Mouse (Mus musculus): Measurements from ENCODE around the gene Dusp23. TPM values are rescaled to one million over a fixed set of nuclear protein-coding genes. Genes with fewer than 3 reads are reported as not detected.

Dusp23 gene
- polyA plus RNA-seq, 1 experiment from 2014 or later = 11.3 TPM

- ATAC-seq (replicated peaks; ENCODE audit: insufficient number of reproducible peaks, insufficient read depth, low FRiP score, low read depth) = no peak
- H3K27me3 ChIP-seq = no peaks in the 10 kb centered on the region
- no peak overlapping the region for H3K27ac ChIP-seq
- H3K36me3 ChIP-seq = no peaks in the 10 kb centered on the region
- H3K4me2 ChIP-seq = no peak overlapping the region
- no peaks in the 10 kb centered on the region for H3K4me1 ChIP-seq (replicated peaks)
- H3K4me3 ChIP-seq = no peak overlapping the region
- 64% methylated on average over 3 of the region's 3 CpGs for WGBS
- no peak overlapping the region for H3K9ac ChIP-seq
- no peaks in the 10 kb centered on the region for H3K9me3 ChIP-seq (replicated peaks)
Measured at GRCm38 (mm10) chr1:172593321-172593720, 39.4 kb downstream of the Dusp23 start.

- ATAC-seq (replicated peaks; ENCODE audit: insufficient number of reproducible peaks, insufficient read depth, low FRiP score, low read depth) = no peak
- no peak within 1 kb of the TSS for H3K4me3 ChIP-seq
- no peaks in the 10 kb centered on the region for H3K9me3 ChIP-seq (replicated peaks)
- H3K4me1 ChIP-seq (replicated peaks) = peaks cover 3% of the 10 kb centered on the region
- no peak within 1 kb of the TSS for H3K4me2 ChIP-seq
- 66% methylated on average over 7 of the region's 7 CpGs for WGBS
- no peak within 1 kb of the TSS for H3K27ac ChIP-seq
- peaks cover 5% of the 10 kb centered on the region; the same call in 1 of the 2 replicates for H3K27me3 ChIP-seq
- no peaks in the 10 kb centered on the region for H3K36me3 ChIP-seq
- no peak within 1 kb of the TSS for H3K9ac ChIP-seq
Measured at GRCm38 (mm10) chr1:172590385-172590784, 42.4 kb downstream of the Dusp23 start, which contains the start of gene Slamf8. TSS of gene Slamf8 (minus strand) at chr1:172590568.

DNA sequence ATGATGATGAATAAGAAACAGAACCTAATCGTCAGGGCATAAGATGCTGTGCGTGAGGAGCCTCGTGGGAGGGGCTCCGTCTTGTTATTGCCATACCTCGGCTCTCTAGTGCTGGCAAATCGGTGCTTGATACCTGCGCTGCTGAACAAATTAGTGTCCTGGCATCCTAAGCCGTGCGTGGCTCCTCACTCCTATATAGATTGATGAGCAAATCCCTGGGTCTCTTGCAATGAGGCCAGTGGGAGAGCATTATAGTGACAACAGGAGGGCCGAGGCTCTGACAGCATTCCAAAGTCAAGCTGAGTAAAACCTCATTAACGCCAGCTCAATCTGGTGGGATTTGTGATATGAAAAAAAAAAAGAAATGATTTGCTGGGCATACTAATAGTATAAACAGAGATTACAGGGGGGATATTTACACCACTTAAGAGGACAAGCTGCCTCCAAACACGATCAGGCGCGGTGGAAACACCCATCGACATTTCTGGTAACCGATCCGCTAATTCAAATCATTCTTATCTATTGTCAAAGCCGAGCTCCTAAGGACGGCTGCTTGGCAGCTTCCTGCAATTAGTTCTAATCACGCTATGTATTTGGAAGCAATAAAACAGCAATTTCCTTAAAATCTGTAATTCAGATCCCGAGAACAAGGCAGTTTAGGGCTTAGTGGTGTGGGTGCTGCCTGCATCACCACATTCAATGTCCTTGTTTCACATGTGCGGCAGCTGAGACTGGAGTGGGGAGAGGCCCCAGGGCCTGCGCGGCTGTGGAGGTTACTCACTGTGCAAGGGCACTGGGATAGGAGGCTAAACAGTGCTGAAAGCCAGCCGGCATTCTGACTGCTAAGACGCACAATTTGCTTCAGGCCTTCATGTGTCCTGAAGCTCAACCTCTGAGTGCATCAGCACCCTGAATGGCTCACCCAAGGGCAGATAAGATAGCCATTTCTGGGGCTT lies 46.9 kb downstream of the Dusp23 start:
- no peak overlapping the region for H3K27ac ChIP-seq
- no peak overlapping the region for H3K9ac ChIP-seq
- H3K4me1 ChIP-seq (replicated peaks) = peaks cover 3% of the 10 kb centered on the region
- no peak for ATAC-seq (replicated peaks; ENCODE audit: insufficient number of reproducible peaks, insufficient read depth, low FRiP score, low read depth)
- no peaks in the 10 kb centered on the region for H3K9me3 ChIP-seq (replicated peaks)
- no peaks in the 10 kb centered on the region for H3K36me3 ChIP-seq
- H3K27me3 ChIP-seq = peaks cover 20% of the 10 kb centered on the region
- 25% methylated on average over 26 of the region's 26 CpGs for WGBS
- H3K4me2 ChIP-seq = no peak overlapping the region
- H3K4me3 ChIP-seq = no peak overlapping the region

DNA sequence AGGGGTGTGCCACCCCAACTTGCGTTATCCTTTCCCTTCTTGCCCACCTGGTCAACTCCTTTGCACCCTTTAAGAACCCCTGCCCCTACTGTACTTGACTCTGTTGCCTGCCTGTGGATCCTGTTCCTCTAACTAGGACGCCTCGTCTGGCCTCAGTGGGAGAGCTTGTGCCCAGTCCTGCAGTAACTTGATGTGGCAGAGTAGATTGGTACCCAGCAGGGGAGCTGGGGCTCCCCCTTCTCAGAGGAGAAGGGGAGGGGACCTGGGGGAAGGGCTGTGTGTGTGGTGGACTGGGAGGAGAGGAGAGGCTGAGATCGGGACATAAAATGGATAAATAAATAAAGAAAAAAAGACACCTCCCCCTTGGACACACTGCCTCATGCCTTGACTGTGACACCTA lies 47.7 kb downstream of the Dusp23 start:
- Histone ChIP-seq H3K4me1 (replicated peaks) (peaks cover 3% of the 10 kb centered on the region), H3K27me3 (peaks cover 20% of the 10 kb centered on the region), H3K4me2 (no peak overlapping the region), H3K36me3 (no peaks in the 10 kb centered on the region), H3K9ac (no peak overlapping the region), H3K9me3 (replicated peaks) (no peaks in the 10 kb centered on the region), H3K27ac (no peak overlapping the region), H3K4me3 (no peak overlapping the region)
- 47% methylated on average over 4 of the region's 4 CpGs for WGBS
- ATAC-seq (replicated peaks; ENCODE audit: insufficient number of reproducible peaks, insufficient read depth, low FRiP score, low read depth) = no peak

- no peak overlapping the region for H3K9ac ChIP-seq
- no peak overlapping the region for H3K4me2 ChIP-seq
- H3K4me1 ChIP-seq (replicated peaks) = peaks cover 3% of the 10 kb centered on the region
- H3K27ac ChIP-seq = no peak overlapping the region
- ATAC-seq (replicated peaks; ENCODE audit: insufficient number of reproducible peaks, insufficient read depth, low FRiP score, low read depth) = no peak
- no peaks in the 10 kb centered on the region for H3K9me3 ChIP-seq (replicated peaks)
- no peaks in the 10 kb centered on the region for H3K36me3 ChIP-seq
- no peak overlapping the region for H3K4me3 ChIP-seq
- 78% methylated on average over 6 of the region's 6 CpGs for WGBS
- peaks cover 20% of the 10 kb centered on the region for H3K27me3 ChIP-seq
Measured at GRCm38 (mm10) chr1:172584271-172584670, 48.5 kb downstream of the Dusp23 start.

- Histone ChIP-seq H3K27me3 (peaks cover 15% of the 10 kb centered on the region), H3K4me1 (replicated peaks) (peaks cover 3% of the 10 kb centered on the region), H3K4me3 (no peak overlapping the region), H3K9ac (no peak overlapping the region), H3K4me2 (no peak overlapping the region), H3K27ac (no peak overlapping the region), H3K36me3 (no peaks in the 10 kb centered on the region), H3K9me3 (replicated peaks) (no peaks in the 10 kb centered on the region)
- 80% methylated on average over 8 of the region's 8 CpGs for WGBS
- ATAC-seq (replicated peaks; ENCODE audit: insufficient number of reproducible peaks, insufficient read depth, low FRiP score, low read depth) = no peak
Measured at GRCm38 (mm10) chr1:172582436-172582835, 50.3 kb downstream of the Dusp23 start.

Other genes with a start within 250 kb of the Dusp23 start
- gene Slamf9, start 157.6 kb downstream of the Dusp23 start, polyA plus RNA-seq (2015; fragmentation: Nextera tagmentation; extraction: Ambion mirVana) = 0.83 and 1.1 TPM in 2 replicates
- gene Igsf9, start 151.2 kb downstream of the Dusp23 start, polyA plus RNA-seq (2015; fragmentation: Nextera tagmentation; extraction: Ambion mirVana) = 2.9 and 7.7 TPM in 2 replicates
- 276 and 327 TPM in 2 replicates for gene Tagln2, start 132.9 kb downstream of the Dusp23 start, polyA plus RNA-seq (2015; fragmentation: Nextera tagmentation; extraction: Ambion mirVana)
- 2.3 and 3.3 TPM in 2 replicates for gene Cfap45, start 112.2 kb downstream of the Dusp23 start, polyA plus RNA-seq (2015; fragmentation: Nextera tagmentation; extraction: Ambion mirVana)
- gene Vsig8, start 77.0 kb downstream of the Dusp23 start, polyA plus RNA-seq (2015; fragmentation: Nextera tagmentation; extraction: Ambion mirVana) = 0.34 and 0.55 TPM in 2 replicates
- gene Slamf8, start 42.4 kb downstream of the Dusp23 start, polyA plus RNA-seq (2015; fragmentation: Nextera tagmentation; extraction: Ambion mirVana) = 0.23 TPM in 1 of 2 replicates, not detected in the other
- gene Fcrl6, start 30.4 kb downstream of the Dusp23 start, polyA plus RNA-seq (2015; fragmentation: Nextera tagmentation; extraction: Ambion mirVana) = not detected in 2 replicates
- gene Crp, start 65.1 kb upstream of the Dusp23 start, polyA plus RNA-seq (2015; fragmentation: Nextera tagmentation; extraction: Ambion mirVana) = 0.52 TPM in 1 of 2 replicates, not detected in the other